21 mouse cellular contexts compared by ENCODE assay signal in genomic region chr11:8212714-8213113, GRCm38 (mm10).
DNase-seq lines count a peak whose midpoint lies in the region; ATAC-seq and TF ChIP-seq lines count a peak whose summit lies in the region.
"Had no signal": no experiment of that assay in that cellular context is flagged by ENCODE, and none has a peak within 500 bp of the region (broad histone marks: within the 10 kb centered on the region; RNA-seq: fewer than 3 reads in every experiment).

No protein-coding gene starts in this region.

- TF ChIP-seq CTCF in gastrocnemius, adult 2 months (IDR thresholded peaks at IDR 0.05): no peak

- no peaks in the 10 kb centered on the region for H3K4me1 ChIP-seq in forebrain, embryonic 13.5 days
- no peaks in the 10 kb centered on the region for H3K4me1 ChIP-seq in forebrain, embryonic 10.5 days
- no peaks in the 10 kb centered on the region for H3K4me1 ChIP-seq in neural tube, embryonic 11.5 days (ENCODE audit: control insufficient read depth, insufficient read depth, low read length)
- no peaks in the 10 kb centered on the region for H3K4me1 ChIP-seq in neural tube, embryonic 13.5 days (replicated peaks)

- H3K4me3 ChIP-seq in forebrain, embryonic 13.5 days: no peak overlapping the region
- no peak overlapping the region for H3K4me3 ChIP-seq in forebrain, embryonic 10.5 days
- H3K4me3 ChIP-seq in neural tube, embryonic 11.5 days (ENCODE audit: low read depth, low read length): no peak overlapping the region
- H3K4me3 ChIP-seq in neural tube, embryonic 13.5 days: no peak overlapping the region
- no peak overlapping the region for H3K4me3 ChIP-seq in gastrocnemius, adult 2 months
- H3K4me3 ChIP-seq: heart, adult 2 months; layer of hippocampus, adult 2 months; myocyte had no signal

- 56% methylated on average over 4 of the region's 4 CpGs for whole genome bisulfite sequencing in forebrain, embryonic 13.5 days
- WGBS in forebrain, embryonic 10.5 days: 81% methylated on average over 4 of the region's 4 CpGs
- 74% methylated on average over 4 of the region's 4 CpGs for WGBS in neural tube, embryonic 11.5 days
- WGBS in neural tube, embryonic 13.5 days: 52% methylated on average over 4 of the region's 4 CpGs

- H3K9ac ChIP-seq in forebrain, embryonic 13.5 days: no peak overlapping the region
- H3K9ac ChIP-seq in neural tube, embryonic 11.5 days (ENCODE audit: low read length): no peak overlapping the region
- no peak overlapping the region for H3K9ac ChIP-seq in neural tube, embryonic 13.5 days

- ATAC-seq in forebrain, embryonic 13.5 days: peak; percentile 48; the same call in 1 of the 2 replicates
- ATAC-seq in neural tube, embryonic 11.5 days (ENCODE audit: insufficient read depth, low FRiP score, low TSS enrichment): peak; percentile 53; the same call in 1 of the 2 replicates
- 0 out of 2 replicates have a peak, but pooled peaks have one; percentile 23 for ATAC-seq in neural tube, embryonic 13.5 days (ENCODE audit: low read depth)
- ATAC-seq: lung, postnatal 0 days had no signal

- no peak overlapping the region for H3K4me2 ChIP-seq in forebrain, embryonic 13.5 days
- H3K4me2 ChIP-seq in neural tube, embryonic 11.5 days (ENCODE audit: low read depth): no peak overlapping the region
- no peak overlapping the region for H3K4me2 ChIP-seq in neural tube, embryonic 13.5 days

- H3K27ac ChIP-seq in forebrain, embryonic 13.5 days: no peak overlapping the region
- no peak overlapping the region for H3K27ac ChIP-seq in forebrain, embryonic 10.5 days
- H3K27ac ChIP-seq in neural tube, embryonic 11.5 days (ENCODE audit: low read depth, low read length): no peak overlapping the region
- no peak overlapping the region for H3K27ac ChIP-seq in neural tube, embryonic 13.5 days (replicated peaks)
- H3K27ac ChIP-seq in gastrocnemius, adult 2 months: no peak overlapping the region
- H3K27ac ChIP-seq: heart, adult 2 months; kidney, postnatal 0 days; layer of hippocampus, adult 2 months had no signal

- no peaks in the 10 kb centered on the region for H3K36me3 ChIP-seq in forebrain, embryonic 13.5 days (ENCODE audit: poor library complexity, severe bottlenecking)
- H3K36me3 ChIP-seq in forebrain, embryonic 10.5 days (replicated peaks): no peaks in the 10 kb centered on the region
- no peaks in the 10 kb centered on the region for H3K36me3 ChIP-seq in neural tube, embryonic 11.5 days (ENCODE audit: control insufficient read depth, insufficient read depth, low read length)
- H3K36me3 ChIP-seq in neural tube, embryonic 13.5 days: no peaks in the 10 kb centered on the region

- intact Hi-C loops in gastrocnemius, adult 2 months (cut with DNase I): no loop called here

- no peak for DNase-seq in forebrain, embryonic 10.5 days (ENCODE audit: extremely low spot score, low spot score)
- no peak for DNase-seq in neural tube, embryonic 11.5 days (ENCODE audit: low spot score)
- no peak for DNase-seq in neural tube, embryonic 10.5 days (ENCODE audit: extremely low spot score, low spot score)
- peak; percentile 6 for DNase-seq in mesoderm, embryonic 11.5 days (ENCODE audit: low read depth, low spot score)
- DNase-seq in gastrocnemius, adult 2 months: no peak
- DNase-seq in cerebellum, postnatal 10 days: no peak
- DNase-seq: adrenal gland, postnatal 36 days; cerebellum, adult 18-20 months; cerebellum, postnatal 36 days; gastrocnemius, postnatal 14 days; heart, adult 2 months; kidney, adult 11 months; left cerebral cortex, postnatal 4 days; liver; thymus, postnatal 14 days had no signal

- H3K27me3 ChIP-seq in forebrain, embryonic 13.5 days: no peaks in the 10 kb centered on the region
- no peaks in the 10 kb centered on the region for H3K27me3 ChIP-seq in forebrain, embryonic 10.5 days (ENCODE audit: poor library complexity, severe bottlenecking)
- H3K27me3 ChIP-seq in neural tube, embryonic 11.5 days (ENCODE audit: control insufficient read depth, insufficient read depth, low read length): no peaks in the 10 kb centered on the region
- H3K27me3 ChIP-seq in neural tube, embryonic 13.5 days: no peaks in the 10 kb centered on the region

- no peaks in the 10 kb centered on the region for H3K9me3 ChIP-seq in forebrain, embryonic 13.5 days (replicated peaks)
- no peaks in the 10 kb centered on the region for H3K9me3 ChIP-seq in forebrain, embryonic 10.5 days
- no peaks in the 10 kb centered on the region for H3K9me3 ChIP-seq in neural tube, embryonic 11.5 days (ENCODE audit: control insufficient read depth, low read length)
- H3K9me3 ChIP-seq in neural tube, embryonic 13.5 days: no peaks in the 10 kb centered on the region
